Mouse (Mus musculus) embryonic facial prominence, embryonic 10.5 days (tissue): ENCODE results near the gene Crtam. TPM values are rescaled to one million over a fixed set of nuclear protein-coding genes. Genes with fewer than 3 reads are reported as not detected.

Experiments
- DNase-seq: peaks from one replicate; pipeline ENCODE4 v3.0.0-alpha.2; 2017; ENCODE audit warnings: low spot score
- H3K27ac ChIP-seq: fragments of 300-500 bp; sonication (generic); replicated peaks from 2 replicates; pipeline ENCODE4 v1.5.1; 2016; ENCODE audit warnings: mild to moderate bottlenecking
- H3K27me3 ChIP-seq: fragments of 300-500 bp; sonication (generic); replicated peaks from 2 replicates; pipeline ENCODE4 v1.6.1; 2016; ENCODE audit warnings: low read depth, mild to moderate bottlenecking; ENCODE audit not compliant: poor library complexity, severe bottlenecking
- H3K36me3 ChIP-seq: fragments of 300-500 bp; sonication (generic); replicated peaks from 2 replicates; pipeline ENCODE4 v1.6.1; 2016; ENCODE audit warnings: mild to moderate bottlenecking, moderate library complexity
- H3K4me1 ChIP-seq: fragments of 300-500 bp; sonication (generic); 2 replicates; pipeline ENCODE4 v1.6.1; 2016
- H3K4me3 ChIP-seq: fragments of 300-500 bp; sonication (generic); 2 replicates; pipeline ENCODE4 v1.5.1; 2016; ENCODE audit warnings: mild to moderate bottlenecking, moderate library complexity
- H3K9me3 ChIP-seq: fragments of 300-500 bp; sonication (generic); 2 replicates; pipeline ENCODE4 v1.6.1; 2016; ENCODE audit warnings: mild to moderate bottlenecking
- WGBS: fragments of 180-500 bp; shearing (Covaris S2); methylation state at CpG from one replicate; pipeline ENCODE4 v1.1.7; 2016; 5-methylcytosine and 5-hydroxymethylcytosine counted together
- polyA plus RNA-seq: library from polyadenylated mRNA; unstranded; fragments of >200 nt; fragmentation: Nextera tagmentation; extraction: Ambion mirVana; gene quantifications from 2 replicates; pipeline ENCODE4 v1.2.1, GENCODE M21; 2016

Crtam gene
- polyA plus RNA-seq, 1 experiment from 2014 or later: 0.09 TPM

DNA sequence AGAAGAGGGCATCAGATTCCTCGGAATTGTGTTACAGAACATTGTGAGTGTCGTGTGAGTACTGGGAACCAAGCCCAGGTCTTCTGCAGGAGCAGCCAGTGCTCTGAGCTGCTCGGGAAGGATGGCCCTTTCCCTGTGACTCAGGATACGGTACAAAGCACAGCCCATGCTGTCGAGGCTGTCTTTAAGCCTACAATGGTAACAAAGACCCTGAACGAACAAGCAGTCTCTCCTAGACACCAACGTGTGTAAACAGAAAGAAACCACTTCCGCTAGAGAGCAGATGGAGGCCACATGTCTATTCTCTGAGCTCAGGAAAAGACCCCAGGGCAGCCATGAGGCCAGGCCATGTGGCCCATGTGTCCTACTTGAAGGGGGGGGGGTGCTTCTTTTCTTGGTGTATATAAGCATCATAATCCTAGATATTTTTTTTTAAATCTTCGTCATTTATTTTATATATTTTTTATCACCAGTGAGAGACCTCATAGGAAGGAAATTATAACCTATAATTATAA lies 33.8 kb upstream of the Crtam start:
- DNase-seq: peak; percentile 45
- Histone ChIP-seq H3K9me3 (no peaks in the 10 kb centered on the region), H3K4me3 (no peak overlapping the region), H3K27ac (peak overlapping the region; percentile 68), H3K4me1 (peaks cover 21% of the 10 kb centered on the region), H3K36me3 (no peaks in the 10 kb centered on the region), H3K27me3 (no peaks in the 10 kb centered on the region)
- 57% methylated on average over 9 of the region's 9 CpGs for WGBS

DNA sequence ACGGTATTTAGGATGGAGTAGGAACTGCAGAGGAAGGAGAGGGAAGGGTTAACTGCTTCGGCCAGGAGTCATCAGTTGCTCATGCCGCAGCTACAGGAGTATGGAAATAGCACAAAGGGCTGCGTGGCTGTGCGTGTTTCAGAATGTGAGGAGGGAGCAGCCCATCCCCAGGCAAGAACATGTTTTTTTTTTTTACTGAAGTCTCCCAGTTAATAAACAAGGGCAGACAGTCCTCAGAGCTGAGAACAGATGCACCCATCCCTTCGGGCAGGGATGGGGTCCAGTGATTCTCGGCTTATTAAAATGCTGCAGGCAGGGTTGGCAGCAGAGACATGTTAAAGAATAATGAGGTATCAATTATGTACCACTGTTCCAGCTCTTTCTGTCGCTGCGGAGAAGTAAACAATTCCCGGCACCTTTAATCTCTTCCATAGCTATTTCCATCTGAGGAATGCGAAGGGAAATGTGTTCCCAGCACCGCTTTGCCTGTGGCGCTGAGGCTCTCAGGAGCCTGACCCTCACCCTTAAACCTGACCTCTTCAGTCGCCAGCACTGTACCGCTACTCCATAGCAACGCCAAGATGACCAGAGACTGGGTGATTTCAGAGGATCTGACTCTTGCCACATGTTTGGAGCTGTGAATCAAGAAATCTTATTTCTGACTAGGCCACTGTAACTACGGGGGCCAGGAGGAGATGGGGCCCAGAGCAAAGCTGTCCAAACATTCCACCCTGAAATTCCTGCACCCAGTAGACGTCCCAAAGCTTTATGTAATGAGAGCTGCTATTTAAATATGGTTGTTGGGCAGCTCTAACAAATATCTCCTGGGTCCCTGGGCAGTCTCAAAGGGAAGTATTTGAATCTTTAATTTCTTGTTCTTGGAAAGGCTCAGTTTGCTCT lies 27.4 kb upstream of the Crtam start:
- 41% methylated on average over 18 of the region's 18 CpGs for WGBS
- Histone ChIP-seq H3K4me3 (no peak overlapping the region), H3K9me3 (no peaks in the 10 kb centered on the region), H3K27ac (peak overlapping the region; percentile 70), H3K27me3 (no peaks in the 10 kb centered on the region), H3K36me3 (no peaks in the 10 kb centered on the region), H3K4me1 (peaks cover 20% of the 10 kb centered on the region)
- DNase-seq: peak; percentile 46

GRCm38 (mm10) chr9:41029827-41030226 lies 25.4 kb upstream of the Crtam start:
- DNase-seq: no peak
- Histone ChIP-seq H3K4me3 (no peak overlapping the region), H3K27me3 (no peaks in the 10 kb centered on the region), H3K27ac (no peak overlapping the region), H3K9me3 (no peaks in the 10 kb centered on the region), H3K4me1 (peaks cover 20% of the 10 kb centered on the region), H3K36me3 (no peaks in the 10 kb centered on the region)
- WGBS: 85% methylated on average over 6 of the region's 6 CpGs

GRCm38 (mm10) chr9:41028470-41028869 lies 24.0 kb upstream of the Crtam start:
- Histone ChIP-seq H3K4me1 (peaks cover 11% of the 10 kb centered on the region), H3K27me3 (no peaks in the 10 kb centered on the region), H3K27ac (no peak overlapping the region), H3K4me3 (no peak overlapping the region), H3K9me3 (no peaks in the 10 kb centered on the region), H3K36me3 (no peaks in the 10 kb centered on the region; the same call in 1 of the 2 replicates)
- WGBS: 47% methylated on average over 5 of the region's 5 CpGs
- DNase-seq: peak; percentile 53

GRCm38 (mm10) chr9:41021690-41022089 lies 17.3 kb upstream of the Crtam start:
- Histone ChIP-seq H3K9me3 (no peaks in the 10 kb centered on the region), H3K27me3 (no peaks in the 10 kb centered on the region), H3K36me3 (no peaks in the 10 kb centered on the region; the same call in 1 of the 2 replicates), H3K4me3 (no peak overlapping the region), H3K27ac (no peak overlapping the region), H3K4me1 (no peaks in the 10 kb centered on the region)
- no peak for DNase-seq
- 71% methylated on average over 3 of the region's 3 CpGs for WGBS

DNA sequence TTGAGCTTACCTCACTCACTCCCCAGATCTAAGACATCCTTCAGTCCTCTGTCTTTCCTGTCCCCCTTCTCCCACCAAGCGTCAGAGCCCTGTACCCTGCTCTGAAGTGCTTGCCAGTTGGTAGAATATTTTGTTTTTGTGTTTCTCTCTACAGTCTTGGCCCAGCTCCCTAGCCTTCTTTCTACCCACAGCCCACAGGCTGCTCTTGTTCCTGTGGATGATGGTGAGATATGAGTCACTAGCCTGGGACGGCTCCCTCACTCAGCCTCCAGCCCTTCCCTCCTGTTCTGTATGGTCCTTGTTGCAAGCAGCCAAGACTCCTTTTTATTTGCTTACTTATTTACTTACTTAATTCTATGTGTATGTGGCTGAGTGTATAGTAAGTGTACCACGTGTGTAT lies 16.1 kb upstream of the Crtam start:
- no peaks in the 10 kb centered on the region for H3K4me1 ChIP-seq
- DNase-seq: no peak
- 89% methylated on average over 3 of the region's 3 CpGs for WGBS
- H3K27ac ChIP-seq: no peak overlapping the region
- H3K36me3 ChIP-seq: no peaks in the 10 kb centered on the region; the same call in 1 of the 2 replicates
- no peaks in the 10 kb centered on the region for H3K9me3 ChIP-seq
- no peak overlapping the region for H3K4me3 ChIP-seq
- no peaks in the 10 kb centered on the region for H3K27me3 ChIP-seq

DNA sequence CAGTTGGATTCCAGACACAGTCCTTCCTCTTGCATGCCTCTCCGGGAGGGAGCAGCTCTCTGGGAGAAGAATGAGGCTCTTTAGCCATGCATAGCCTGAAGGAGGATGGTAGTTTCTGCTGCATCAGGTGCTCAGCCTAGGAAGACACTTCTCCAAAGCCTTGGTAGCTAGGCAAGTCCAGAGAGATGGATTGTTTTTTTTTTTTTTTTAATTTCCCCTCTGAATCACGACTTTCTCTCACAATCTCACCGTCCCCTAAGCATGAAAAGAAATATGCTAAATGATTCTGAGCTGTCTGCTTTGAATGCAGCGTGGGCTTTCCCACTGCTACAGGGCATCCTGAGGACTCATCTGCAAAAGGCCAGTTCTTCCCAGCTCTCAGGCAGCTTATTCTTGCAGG lies 10.1 kb upstream of the Crtam start:
- Histone ChIP-seq H3K9me3 (no peaks in the 10 kb centered on the region), H3K4me1 (peaks cover 6% of the 10 kb centered on the region), H3K27ac (no peak overlapping the region), H3K36me3 (no peaks in the 10 kb centered on the region), H3K4me3 (no peak overlapping the region), H3K27me3 (no peaks in the 10 kb centered on the region)
- DNase-seq: no peak
- 45% methylated on average over 4 of the region's 4 CpGs for WGBS

DNA sequence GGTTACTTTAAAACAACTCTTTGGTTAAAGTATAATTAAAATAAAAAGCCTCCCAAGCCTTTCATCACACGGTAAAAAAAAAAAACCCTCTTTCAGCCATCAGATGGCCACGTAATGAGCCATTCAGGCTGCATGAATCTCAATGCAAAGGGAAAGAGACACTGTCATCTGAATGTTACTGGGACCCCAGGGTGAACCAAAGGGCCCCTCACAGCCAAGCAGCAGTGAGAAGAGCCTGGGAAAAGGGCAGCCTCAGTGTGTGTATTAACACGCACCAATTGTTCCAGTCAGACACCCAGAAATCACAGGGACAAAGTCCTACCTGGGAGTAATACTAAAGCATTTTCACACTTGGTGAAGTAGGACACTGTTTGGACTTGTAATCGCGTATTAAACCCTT lies 8.0 kb upstream of the Crtam start:
- H3K27ac ChIP-seq: no peak overlapping the region
- no peaks in the 10 kb centered on the region for H3K36me3 ChIP-seq
- H3K4me1 ChIP-seq: peaks cover 14% of the 10 kb centered on the region
- H3K4me3 ChIP-seq: no peak overlapping the region
- H3K9me3 ChIP-seq: no peaks in the 10 kb centered on the region
- no peaks in the 10 kb centered on the region for H3K27me3 ChIP-seq
- no peak for DNase-seq
- WGBS: 90% methylated on average over 5 of the region's 5 CpGs

GRCm38 (mm10) chr9:41011512-41012436 lies 7.3 kb upstream of the Crtam start:
- H3K27ac ChIP-seq: no peak overlapping the region
- H3K4me3 ChIP-seq: no peak overlapping the region
- H3K27me3 ChIP-seq: no peaks in the 10 kb centered on the region
- no peak for DNase-seq
- no peaks in the 10 kb centered on the region for H3K36me3 ChIP-seq
- H3K9me3 ChIP-seq: no peaks in the 10 kb centered on the region
- peaks cover 17% of the 10 kb centered on the region for H3K4me1 ChIP-seq
- 75% methylated on average over 13 of the region's 13 CpGs for WGBS

- 0 out of 2 replicates have a peak, but pooled peaks cover 6% of the 10 kb centered on the region for H3K27me3 ChIP-seq
- no peaks in the 10 kb centered on the region for H3K36me3 ChIP-seq
- peaks cover 17% of the 10 kb centered on the region for H3K4me1 ChIP-seq
- H3K27ac ChIP-seq: no peak overlapping the region
- no peaks in the 10 kb centered on the region for H3K9me3 ChIP-seq
- 4% methylated on average over 1 of the region's 1 CpGs for WGBS
- no peak overlapping the region for H3K4me3 ChIP-seq
- DNase-seq: no peak
These were observed 3.4 kb upstream of the Crtam start for GRCm38 (mm10) chr9:41007785-41008184.

GRCm38 (mm10) chr9:40997116-40997779 lies 7.2 kb downstream of the Crtam start:
- 88% methylated on average over 7 of the region's 7 CpGs for WGBS
- Histone ChIP-seq H3K9me3 (no peaks in the 10 kb centered on the region), H3K27me3 (no peaks in the 10 kb centered on the region), H3K4me3 (no peak overlapping the region), H3K36me3 (no peaks in the 10 kb centered on the region), H3K4me1 (peaks cover 15% of the 10 kb centered on the region; the same call in 1 of the 2 replicates), H3K27ac (no peak overlapping the region)
- DNase-seq: no peak

DNA sequence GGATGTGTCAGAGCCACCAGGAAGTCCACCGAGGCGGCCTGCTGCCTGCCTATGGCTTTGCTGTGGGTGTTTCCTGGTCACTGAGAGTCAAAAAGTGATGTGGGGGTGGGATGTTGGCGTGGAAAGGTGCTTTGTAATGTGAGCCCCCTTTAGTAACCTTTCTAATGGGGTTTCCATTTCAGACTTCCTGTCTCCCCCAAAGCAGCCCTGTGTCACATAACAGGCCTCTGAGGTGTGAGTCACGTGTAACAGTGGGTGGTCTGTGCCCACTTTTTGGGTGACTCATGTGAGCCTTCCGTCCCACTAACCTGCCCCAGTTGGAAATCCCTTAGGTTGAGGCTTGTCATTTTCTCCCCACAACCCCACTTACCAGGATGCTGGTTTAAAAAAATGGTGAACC lies 10.4 kb downstream of the Crtam start:
- Histone ChIP-seq H3K4me1 (peaks cover 19% of the 10 kb centered on the region), H3K27ac (peak overlapping the region; percentile 44; the same call in 1 of the 2 replicates), H3K4me3 (no peak overlapping the region; the same call in 1 of the 2 replicates), H3K9me3 (no peaks in the 10 kb centered on the region), H3K27me3 (no peaks in the 10 kb centered on the region), H3K36me3 (no peaks in the 10 kb centered on the region)
- WGBS: 61% methylated on average over 5 of the region's 5 CpGs
- peak; percentile 11 for DNase-seq
